16 mouse cellular contexts compared by ENCODE assay signal in genomic region chr15:62625406-62625805, GRCm38 (mm10).
"Had no signal": no experiment of that assay in that cellular context is flagged by ENCODE, and none has a peak within 500 bp of the region (broad histone marks: within the 10 kb centered on the region; RNA-seq: fewer than 3 reads in every experiment).

No protein-coding gene starts in this region.

- H3K27me3 ChIP-seq: neural tube, embryonic 13.5 days; neural tube, embryonic 15.5 days; stomach, embryonic 15.5 days had no signal

- H3K4me1 ChIP-seq: neural tube, embryonic 13.5 days; neural tube, embryonic 15.5 days; stomach, embryonic 15.5 days had no signal

- H3K9ac ChIP-seq: neural tube, embryonic 13.5 days; neural tube, embryonic 15.5 days; stomach, embryonic 15.5 days had no signal

- H3K9me3 ChIP-seq: neural tube, embryonic 13.5 days; neural tube, embryonic 15.5 days; stomach, embryonic 15.5 days had no signal

- DNase-seq: retina, postnatal 1 day; right cerebral cortex, adult 18-20 months; right cerebral cortex, postnatal 14 days; right cerebral cortex, postnatal 25 days; right cerebral cortex, postnatal 4 days; spleen, adult 18-20 months; thymus, adult 18-20 months; thymus, adult 2 months; thymus, postnatal 14 days; thymus, postnatal 25 days; thymus, postnatal 36 days; thymus, postnatal 4 days had no signal

- H3K4me2 ChIP-seq: neural tube, embryonic 13.5 days; neural tube, embryonic 15.5 days; stomach, embryonic 15.5 days had no signal

- H3K36me3 ChIP-seq: neural tube, embryonic 13.5 days; neural tube, embryonic 15.5 days; stomach, embryonic 15.5 days had no signal

- H3K4me3 ChIP-seq: neural tube, embryonic 13.5 days; neural tube, embryonic 15.5 days; stomach, embryonic 15.5 days had no signal

- H3K27ac ChIP-seq: neural tube, embryonic 13.5 days; neural tube, embryonic 15.5 days; stomach, embryonic 15.5 days; stomach, postnatal 0 days had no signal
